Mouse (Mus musculus): Measurements from ENCODE around the gene Cox6b1.

- no peak for TF ChIP-seq CTCF (IDR thresholded peaks at IDR 0.05; ENCODE audit: borderline replicate concordance, insufficient read depth, low read depth, low read length)
- TF ChIP-seq POLR2A (IDR thresholded peaks at IDR 0.05; ENCODE audit: borderline replicate concordance, insufficient read depth, low read length), result no peak
Observed at GRCm38 (mm10) chr7:30604944-30605343, 21.0 kb downstream of the Cox6b1 start.

All from cerebellum, adult 2 months (tissue).